Mouse (Mus musculus) Muller cell, postnatal 12 days (primary cell): Measurements from ENCODE around the gene Vcl.
A peak's percentile ranks its signal among the peaks of the same experiment; 100 is the strongest.

Experiments
- DNase-seq: peaks from one replicate; pipeline ENCODE4 v3.0.0-alpha.2; 2015; ENCODE audit errors: inconsistent ontology term

The Vcl gene

GRCm38 (mm10) chr14:20938860-20939259, 9.7 kb downstream of the Vcl start:
- no peak for DNase-seq

GRCm38 (mm10) chr14:20945296-20945695, 16.1 kb downstream of the Vcl start:
- no peak for DNase-seq

GRCm38 (mm10) chr14:20956021-20956420, 26.8 kb downstream of the Vcl start:
- peak; percentile 90 for DNase-seq

- no peak for DNase-seq
These were observed 29.8 kb downstream of the Vcl start for GRCm38 (mm10) chr14:20958971-20959370.

GRCm38 (mm10) chr14:20962466-20962865, 33.3 kb downstream of the Vcl start:
- DNase-seq = no peak

- DNase-seq = no peak
These were observed 33.7 kb downstream of the Vcl start for GRCm38 (mm10) chr14:20962906-20963305.

GRCm38 (mm10) chr14:20963863-20964262, 34.7 kb downstream of the Vcl start:
- no peak for DNase-seq

- DNase-seq = no peak
These were observed 35.1 kb downstream of the Vcl start for GRCm38 (mm10) chr14:20964285-20964684.

- DNase-seq = no peak
These were observed 37.9 kb downstream of the Vcl start for GRCm38 (mm10) chr14:20966959-20967670.

- DNase-seq = peak; percentile 94
These were observed 39.9 kb downstream of the Vcl start for GRCm38 (mm10) chr14:20969066-20969465.

GRCm38 (mm10) chr14:20970389-20970788, 41.2 kb downstream of the Vcl start:
- DNase-seq = no peak

- DNase-seq = no peak
These were observed 41.7 kb downstream of the Vcl start for GRCm38 (mm10) chr14:20970927-20971326.

- DNase-seq = peak; percentile 64
These were observed 44.6 kb downstream of the Vcl start for GRCm38 (mm10) chr14:20973821-20974220.

- DNase-seq = no peak
These were observed 47.5 kb downstream of the Vcl start for GRCm38 (mm10) chr14:20976741-20977140.

GRCm38 (mm10) chr14:20977726-20978125, 48.5 kb downstream of the Vcl start:
- no peak for DNase-seq

- peak; percentile 95 for DNase-seq
These were observed 54.6 kb downstream of the Vcl start for GRCm38 (mm10) chr14:20983832-20984231.

- DNase-seq = no peak
These were observed 56.3 kb downstream of the Vcl start for GRCm38 (mm10) chr14:20985482-20985881.

- no peak for DNase-seq
These were observed 62.3 kb downstream of the Vcl start for GRCm38 (mm10) chr14:20991492-20991891.

- peak; percentile 44 for DNase-seq
These were observed 64.0 kb downstream of the Vcl start for GRCm38 (mm10) chr14:20993067-20993691.

- DNase-seq = no peak
These were observed 65.3 kb downstream of the Vcl start for GRCm38 (mm10) chr14:20994475-20994874.

GRCm38 (mm10) chr14:20995497-20995896, 66.3 kb downstream of the Vcl start:
- DNase-seq = no peak

GRCm38 (mm10) chr14:20996361-20996760, 67.2 kb downstream of the Vcl start:
- DNase-seq = no peak

GRCm38 (mm10) chr14:20997548-20997947, 68.3 kb downstream of the Vcl start:
- DNase-seq = peak; percentile 89
